Mouse (Mus musculus) lung, adult 2 months (tissue): ENCODE results near the gene Uggt2.

Experiments used
- CTCF ChIP-seq: fragments of 200-500 bp; IDR thresholded peaks from 2 replicates; pipeline ENCODE4 v1.5.1; 2011; ENCODE audit warnings: mild to moderate bottlenecking, low read length, control low read depth; ENCODE audit not compliant: insufficient read depth
- POLR2A ChIP-seq: fragments of 200-500 bp; IDR thresholded peaks from 2 replicates; pipeline ENCODE4 v1.6.1; 2011; ENCODE audit warnings: low read depth, mild to moderate bottlenecking, control low read depth, low read length, borderline replicate concordance; ENCODE audit errors: extremely low read depth

- no peak for TF ChIP-seq CTCF
- TF ChIP-seq POLR2A, result no peak
These were observed 24.4 kb upstream of the Uggt2 start for GRCm38 (mm10) chr14:119123582-119123981.
